Mouse (Mus musculus) urinary bladder, adult 2 months (tissue): ENCODE data around the gene Prl8a1. TPM values are rescaled to one million over a fixed set of nuclear protein-coding genes. Genes with fewer than 3 reads are reported as not detected.

Source experiments
- DNase-seq: peaks from one replicate; pipeline ENCODE4 v3.0.0; 2022; ENCODE audit warnings: low spot score
- polyA plus RNA-seq: library from polyadenylated mRNA; depleted of rRNA; stranded (reverse); fragments of >200 nt; gene quantifications from 2 replicates; pipeline ENCODE4 v1.2.3, GENCODE M21; 2012; rRNA removed

The Prl8a1 gene
- not detected in 2 replicates for polyA plus RNA-seq

- no peak for DNase-seq
Measured at GRCm38 (mm10) chr13:27582071-27582470, at the start of gene Prl8a1. TSS of gene Prl8a1 (minus strand) at chr13:27582171.

DNA sequence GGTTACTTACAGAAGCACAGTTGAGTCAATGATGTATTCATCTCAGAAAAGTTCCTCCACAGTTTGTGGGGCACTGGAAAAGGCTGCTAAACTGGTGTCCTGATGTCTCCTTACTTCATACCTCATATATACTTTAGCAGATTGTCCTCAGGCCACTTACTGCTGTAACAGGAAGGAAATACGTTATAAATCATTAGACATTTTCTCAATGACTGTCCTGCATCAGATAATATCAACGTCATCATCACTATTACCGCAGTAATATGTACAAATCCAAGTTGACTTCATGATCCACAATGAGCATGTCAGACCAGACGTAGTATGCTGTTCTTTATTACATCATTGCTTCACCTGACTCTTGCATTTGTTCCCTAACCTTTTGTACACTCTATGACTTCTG lies 28.5 kb upstream of the Prl8a1 start, which contains the start of gene Prl7b1:
Prl7b1 (minus strand) TSS at position 101 of the 400 bp plus-strand sequence.
- DNase-seq, result no peak

DNA sequence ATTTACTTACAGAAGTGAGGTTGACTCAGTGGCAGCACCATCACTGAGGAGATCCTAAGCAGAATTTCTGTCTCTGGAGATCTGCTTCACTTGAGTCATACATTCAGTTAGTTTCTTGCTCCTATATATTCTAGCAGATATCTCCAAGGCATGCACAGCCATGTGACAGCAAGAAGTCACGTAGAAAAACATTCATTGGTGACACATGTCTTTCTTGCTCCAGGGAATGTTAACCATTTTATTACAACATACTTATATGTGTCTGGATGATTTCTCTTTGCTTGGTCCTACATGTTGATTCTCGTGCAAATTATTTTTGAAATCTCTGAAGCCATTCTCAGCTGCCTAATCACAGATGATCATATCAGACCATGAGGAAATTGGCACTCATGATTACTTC lies 17.5 kb downstream of the Prl8a1 start, which contains the start of gene Prl8a9:
Prl8a9 (minus strand) TSS at position 101 of the 400 bp plus-strand sequence.
- no peak for DNase-seq

GRCm38 (mm10) chr13:27553336-27553735 lies 28.6 kb downstream of the Prl8a1 start:
- no peak for DNase-seq

Other genes with a start within 250 kb of the Prl8a1 start
- not detected in 2 replicates for gene Prl8a2, start 236.5 kb downstream of the Prl8a1 start, polyA plus RNA-seq
- gene Prl2b1, start 191.3 kb downstream of the Prl8a1 start, polyA plus RNA-seq, result not detected in 2 replicates
- not detected in 2 replicates for gene Prl8a6, start 143.5 kb downstream of the Prl8a1 start, polyA plus RNA-seq
- not detected in 2 replicates for gene Prl8a8, start 69.0 kb downstream of the Prl8a1 start, polyA plus RNA-seq
- gene Prl8a9, start 17.6 kb downstream of the Prl8a1 start, polyA plus RNA-seq, result 0.07 TPM in 1 of 2 replicates, not detected in the other
- not detected in 2 replicates for gene Prl7b1, start 28.4 kb upstream of the Prl8a1 start, polyA plus RNA-seq
- gene Prl7a1, start 60.3 kb upstream of the Prl8a1 start, polyA plus RNA-seq, result not detected in 2 replicates
- gene Prl7a2, start 85.9 kb upstream of the Prl8a1 start, polyA plus RNA-seq, result 0.04 TPM in 1 of 2 replicates, not detected in the other
- gene Prl7d1, start 134.6 kb upstream of the Prl8a1 start, polyA plus RNA-seq, result not detected in 2 replicates
- gene Prl7c1, start 198.6 kb upstream of the Prl8a1 start, polyA plus RNA-seq, result not detected in 2 replicates
- not detected in 2 replicates for gene Prl2a1, start 219.5 kb upstream of the Prl8a1 start, polyA plus RNA-seq